Mouse (Mus musculus) thymus, postnatal 4 days (tissue): Measurements from ENCODE around the gene Cwh43.
A peak's percentile ranks its signal among the peaks of the same experiment; 100 is the strongest.

Source experiments
- DNase-seq: peaks from one replicate; pipeline ENCODE4 v3.0.0; 2021

Gene Cwh43

DNA sequence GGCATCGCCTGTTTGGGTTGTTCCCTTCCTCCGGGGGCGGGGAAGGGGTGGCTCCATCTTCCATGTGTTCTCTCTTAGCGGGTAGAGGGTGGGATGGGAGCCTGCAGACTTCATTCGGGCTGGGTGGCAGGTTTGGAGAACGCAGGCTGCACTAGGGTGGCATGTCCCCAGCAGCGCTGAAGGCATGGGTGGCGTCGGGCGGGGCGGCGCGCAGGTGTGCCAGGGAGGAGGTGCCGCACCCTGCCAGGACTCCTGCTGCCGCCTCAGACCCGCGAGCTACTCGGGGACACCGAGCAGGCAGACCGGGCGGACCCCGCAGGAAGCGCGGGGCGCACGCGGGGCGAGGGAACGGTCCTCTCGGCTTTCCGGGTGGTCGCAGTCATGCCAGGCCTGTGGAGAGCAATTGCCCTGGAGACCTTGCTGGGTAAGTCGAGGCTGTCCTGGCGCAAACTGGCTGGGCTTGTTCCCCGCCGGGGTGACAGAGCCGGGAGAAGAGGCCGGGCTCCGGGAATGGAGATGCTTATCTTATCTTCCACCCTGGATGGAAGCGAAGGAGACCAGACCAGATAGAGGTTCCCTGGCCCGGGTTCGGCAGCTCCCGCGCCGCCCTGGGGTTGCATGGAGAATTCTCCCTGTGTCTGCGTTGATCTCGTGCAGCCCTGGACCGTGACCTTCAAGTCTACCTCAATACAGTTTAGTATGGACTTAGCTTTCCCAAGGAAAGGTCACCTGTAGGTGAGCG lies at the start of gene Cwh43:
Gene Cwh43, plus strand, starts transcription at position 95 of the 742 bp plus-strand sequence.
- DNase-seq: peak; percentile 46

DNA sequence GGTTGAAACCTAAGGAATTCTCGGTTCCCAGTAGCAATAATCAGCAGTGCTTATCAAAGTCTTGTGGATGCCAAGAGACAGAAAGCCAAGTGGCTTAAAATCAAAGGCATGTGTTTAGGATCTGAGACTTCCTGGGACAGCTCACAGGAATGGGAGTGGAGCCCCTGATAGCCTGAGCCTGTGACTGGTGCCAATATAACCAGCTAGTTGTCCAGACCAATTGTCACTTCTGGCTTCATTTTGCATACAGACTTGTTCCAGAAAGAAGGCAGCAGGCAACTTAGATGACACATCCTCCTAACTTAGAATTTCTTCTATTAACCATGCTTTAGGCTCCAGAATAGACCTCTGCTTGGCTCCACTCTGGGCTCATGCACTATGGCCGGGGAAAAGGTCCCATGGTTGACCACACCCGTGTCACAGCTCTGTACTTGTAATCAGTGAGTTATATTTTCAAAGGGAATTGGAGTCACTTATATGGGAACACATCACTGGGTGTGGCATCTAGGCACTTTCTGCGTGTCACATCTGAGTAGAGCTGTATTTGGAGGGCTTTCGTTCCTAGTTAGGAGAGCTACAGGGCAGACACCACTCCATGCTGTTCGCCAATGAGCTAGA lies 46.6 kb upstream of the Cwh43 start:
- DNase-seq: no peak

DNA sequence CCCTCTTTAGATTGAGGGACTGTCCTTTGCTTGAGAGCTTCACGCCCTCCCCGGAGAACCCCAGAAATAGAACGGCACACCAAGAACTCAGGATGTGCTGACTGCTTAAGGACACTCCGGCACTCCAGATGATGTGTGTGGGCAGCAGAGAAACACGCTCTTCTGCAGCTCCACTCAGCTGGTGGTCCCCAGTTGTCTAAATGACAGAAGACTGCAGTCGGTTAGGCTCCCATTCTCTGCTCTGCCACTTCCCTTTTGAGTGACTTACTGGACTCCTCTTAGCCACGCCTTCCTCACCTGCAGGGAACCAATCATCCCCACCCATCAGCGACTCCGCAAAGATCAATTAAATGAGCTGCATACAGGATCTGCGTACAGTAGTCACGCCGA lies 46.1 kb upstream of the Cwh43 start:
- DNase-seq: no peak

DNA sequence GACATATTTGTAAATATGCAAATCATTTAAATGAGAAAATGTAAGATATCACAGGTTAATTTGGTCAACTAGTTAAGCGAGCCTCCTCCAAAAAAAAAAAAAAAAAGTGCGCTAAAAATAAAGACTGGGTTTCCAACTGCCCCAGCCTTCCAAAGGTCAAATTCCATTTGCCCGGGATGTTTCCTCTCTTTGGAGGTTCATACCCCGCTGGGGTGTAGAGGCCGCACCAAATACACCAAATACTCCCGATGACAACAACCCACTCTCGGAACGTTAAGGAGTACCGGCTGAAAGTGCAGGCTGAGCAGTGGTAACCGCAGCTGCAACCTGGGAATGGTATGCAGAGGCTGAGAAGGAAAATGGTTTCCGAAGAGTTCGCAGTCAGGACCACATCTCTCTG lies 45.6 kb upstream of the Cwh43 start:
- no peak for DNase-seq

DNA sequence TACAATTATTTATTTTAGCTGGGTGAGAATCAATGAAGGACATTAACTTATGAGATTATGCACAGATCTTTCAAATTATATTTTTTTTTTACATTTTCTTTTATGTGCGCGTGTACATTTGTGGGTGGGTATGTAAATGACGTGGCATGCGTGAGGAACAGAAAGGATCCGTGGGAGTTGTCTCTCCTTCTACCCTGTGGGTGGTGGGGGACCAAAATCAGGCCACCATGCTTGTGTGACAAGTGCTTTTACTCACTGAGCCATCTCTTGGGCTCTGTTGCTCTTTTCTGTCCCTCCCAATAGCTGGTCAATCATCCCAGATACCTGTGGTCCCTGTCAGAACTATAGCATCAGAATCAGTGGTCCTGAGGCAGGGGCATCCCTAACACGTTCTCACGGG lies 43.5 kb upstream of the Cwh43 start:
- DNase-seq: no peak

DNA sequence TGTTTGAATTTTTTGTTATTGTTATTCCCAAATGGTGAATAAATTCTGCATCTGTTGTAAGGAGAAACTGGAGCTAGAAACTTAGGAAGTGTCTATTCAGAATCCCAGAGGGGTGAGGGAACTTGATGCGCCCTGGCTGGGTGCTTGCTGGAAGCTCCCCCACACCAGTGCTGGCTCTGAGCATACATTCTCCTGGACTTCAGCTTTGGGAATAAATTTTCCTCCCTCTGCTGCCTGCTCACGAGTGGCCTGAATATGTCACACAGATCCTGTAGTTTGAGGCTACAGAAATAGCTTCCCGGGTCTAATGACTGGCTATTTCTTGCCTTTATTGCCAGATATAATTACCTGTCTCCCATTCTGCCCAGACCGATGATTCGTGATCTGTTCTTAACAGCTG lies 43.1 kb upstream of the Cwh43 start:
- no peak for DNase-seq

DNA sequence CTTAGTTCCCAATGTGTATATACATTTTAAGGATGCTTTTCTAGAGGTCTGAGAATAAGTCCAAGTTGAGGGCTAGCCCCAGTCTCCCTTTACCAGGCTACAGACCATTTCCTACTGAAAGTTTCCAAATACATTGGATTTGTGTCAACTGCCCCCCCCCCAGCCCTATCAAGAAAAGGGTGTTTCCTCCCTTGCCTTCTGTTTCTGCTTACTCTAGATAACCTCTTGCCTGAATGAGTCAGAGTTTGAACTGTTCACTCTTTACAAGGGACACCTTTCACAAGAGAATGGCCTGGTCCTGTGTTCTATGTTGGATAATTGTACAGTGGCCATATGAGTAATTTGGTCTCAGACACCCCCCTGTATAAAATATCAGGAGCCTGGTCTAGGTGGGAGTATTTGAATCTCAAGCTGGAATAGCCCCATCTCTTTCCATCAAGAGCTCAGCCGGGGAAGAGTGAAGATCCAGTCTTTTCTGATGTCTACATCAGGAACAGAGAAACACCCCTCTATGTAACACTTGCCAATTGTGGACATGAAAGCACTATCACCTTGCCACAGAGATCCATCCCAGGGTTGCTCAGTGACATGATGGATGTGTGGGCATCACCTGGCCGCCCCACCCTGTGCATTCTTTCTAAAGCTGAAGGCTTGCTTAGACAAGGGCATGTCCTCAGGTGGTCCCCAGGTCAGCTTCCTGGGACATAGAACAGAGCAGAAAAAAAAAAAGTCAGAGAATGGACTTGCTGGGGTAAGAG lies 41.6 kb upstream of the Cwh43 start:
- DNase-seq: no peak

DNA sequence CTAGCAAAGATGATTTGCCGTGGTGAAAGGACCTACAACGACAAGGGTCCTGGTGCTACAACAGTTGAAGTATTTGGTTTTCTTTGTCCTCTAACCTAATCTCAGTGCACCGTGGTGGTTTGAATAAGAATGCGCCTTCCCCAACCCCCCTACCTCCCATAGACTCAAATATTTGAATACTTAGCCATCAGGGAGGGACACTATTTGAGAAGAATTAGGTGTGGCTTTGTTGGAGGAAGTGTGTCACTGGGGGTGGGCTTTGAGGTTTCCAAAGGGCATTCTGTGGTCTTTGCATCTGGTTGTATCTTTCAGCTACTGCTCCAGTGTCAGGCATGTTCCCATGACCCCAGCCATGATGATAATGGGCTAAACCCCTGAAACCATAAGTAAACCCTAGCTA lies 38.0 kb upstream of the Cwh43 start:
- no peak for DNase-seq

DNA sequence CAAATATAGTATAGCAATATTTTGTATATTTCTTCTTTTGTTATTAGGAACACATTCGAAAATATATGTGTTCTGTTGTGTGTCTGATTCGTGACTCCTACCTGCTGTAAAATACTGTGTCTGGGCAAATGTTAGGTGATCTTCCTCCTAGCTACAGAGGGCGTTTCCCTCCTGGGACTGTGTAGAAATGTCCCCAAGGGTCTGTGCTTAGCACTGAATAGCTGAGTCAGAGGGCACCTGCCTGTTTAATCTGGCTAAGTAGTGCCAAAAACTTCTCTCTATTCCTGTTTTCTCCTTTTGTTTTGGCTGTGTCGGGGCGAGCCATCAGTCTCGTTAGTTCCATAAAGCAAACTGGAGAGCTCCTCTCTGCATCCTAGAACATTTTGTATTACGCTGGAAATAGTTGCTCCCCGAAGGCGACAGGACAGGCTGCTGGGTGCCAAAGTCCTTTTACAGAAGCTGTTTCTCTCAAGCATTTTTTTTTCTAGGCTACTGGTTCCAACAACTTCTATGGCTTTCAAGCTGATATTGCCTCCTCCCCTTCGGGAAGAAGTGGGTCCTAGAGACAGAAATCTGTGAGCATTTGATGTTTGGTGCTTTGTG lies 36.9 kb upstream of the Cwh43 start:
- DNase-seq: no peak

DNA sequence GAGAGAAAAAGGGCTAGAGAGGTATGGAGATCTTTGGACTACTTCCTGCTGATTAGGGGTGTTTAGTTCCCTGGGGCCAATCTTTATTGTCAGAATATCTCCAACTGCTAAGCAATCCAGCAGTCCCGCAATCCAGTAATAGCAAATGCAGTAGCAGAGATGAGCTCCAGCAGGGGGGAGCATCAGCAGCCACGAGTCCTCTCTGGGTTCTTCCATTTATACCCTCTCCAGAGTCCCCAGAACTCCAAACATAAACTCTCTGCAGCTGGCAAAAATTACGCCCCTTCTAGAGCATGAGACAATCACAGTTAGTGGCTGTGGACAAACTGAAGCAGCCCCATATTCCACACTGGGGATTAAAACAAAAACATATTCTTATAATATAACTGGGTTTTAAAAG lies 36.1 kb upstream of the Cwh43 start:
- DNase-seq: no peak

DNA sequence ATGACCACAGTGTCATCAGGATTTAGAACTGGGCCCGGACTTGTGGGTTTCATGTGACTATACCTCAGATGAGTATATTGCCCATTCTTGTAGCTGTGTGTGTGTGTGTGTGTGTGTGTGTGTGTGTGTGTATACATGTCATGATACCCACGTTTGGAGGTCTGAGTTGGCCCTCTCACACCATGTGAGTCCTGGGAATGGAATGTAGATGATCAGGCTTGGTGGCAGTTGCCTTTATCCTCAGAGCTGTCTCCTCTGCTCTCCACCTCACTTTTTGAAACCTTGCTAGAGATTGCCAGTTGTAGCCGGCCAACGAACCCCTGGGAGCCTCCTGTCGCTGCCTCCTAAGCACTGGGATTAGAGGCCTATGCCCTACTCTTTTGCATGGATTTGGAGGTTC lies 33.3 kb upstream of the Cwh43 start:
- no peak for DNase-seq

DNA sequence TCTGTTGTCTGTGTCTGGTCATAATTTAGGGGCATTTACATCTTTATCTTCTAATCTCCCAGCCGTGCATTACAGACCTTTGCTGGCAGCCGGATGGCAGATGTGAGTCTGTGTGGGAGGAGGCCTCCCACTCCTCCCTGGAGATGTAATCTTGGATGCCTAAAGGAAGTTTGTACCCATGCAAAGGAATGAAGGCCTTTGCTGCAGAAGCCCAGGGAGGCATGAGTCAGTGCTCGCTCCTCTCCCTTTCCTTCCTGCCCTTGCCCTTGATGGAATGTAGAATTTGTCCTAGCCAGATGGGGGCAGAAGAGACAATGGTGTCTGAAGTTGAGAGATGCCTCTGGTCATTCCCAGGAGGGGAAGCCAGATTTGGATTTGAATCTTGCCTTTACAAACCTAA lies 32.7 kb upstream of the Cwh43 start:
- no peak for DNase-seq

DNA sequence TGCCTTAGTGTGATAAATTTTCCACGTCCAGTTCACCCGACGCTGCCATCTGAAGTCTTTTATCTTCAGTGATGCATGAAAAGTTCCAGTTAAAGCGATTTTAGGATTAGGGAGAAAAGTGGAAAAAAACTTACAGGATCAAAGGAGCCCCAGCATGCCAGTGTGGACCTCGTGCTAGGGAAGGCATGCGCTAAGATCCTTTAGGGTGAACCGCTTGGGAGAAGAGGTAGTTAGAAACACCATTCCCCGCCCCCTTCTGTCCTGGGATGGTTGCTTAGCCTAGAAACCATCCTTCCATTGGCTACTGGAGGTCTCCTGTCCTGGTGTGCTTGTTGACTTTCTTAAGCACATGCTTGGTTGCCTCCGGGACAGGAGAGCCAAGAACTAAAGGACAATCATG lies 29.8 kb upstream of the Cwh43 start:
- DNase-seq: no peak

DNA sequence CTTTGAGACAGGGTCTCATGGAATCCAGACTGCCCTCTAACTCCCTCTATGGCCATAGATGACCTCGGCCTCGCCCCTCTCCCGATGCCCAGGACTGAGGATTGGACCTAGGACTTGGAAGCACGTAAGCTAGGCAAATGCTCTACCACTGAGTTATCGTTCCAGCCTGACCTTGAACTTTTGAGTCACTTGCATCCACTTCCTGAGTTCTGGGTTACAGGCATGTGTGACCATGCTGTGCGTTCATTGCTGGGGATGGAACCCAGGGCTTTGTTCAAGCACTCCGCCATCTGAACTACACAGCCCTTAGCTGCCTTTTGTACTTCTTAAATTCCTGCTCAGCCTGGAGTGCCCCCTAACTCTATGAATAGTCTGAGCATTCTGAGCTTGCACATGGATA lies 29.4 kb upstream of the Cwh43 start:
- DNase-seq: no peak

DNA sequence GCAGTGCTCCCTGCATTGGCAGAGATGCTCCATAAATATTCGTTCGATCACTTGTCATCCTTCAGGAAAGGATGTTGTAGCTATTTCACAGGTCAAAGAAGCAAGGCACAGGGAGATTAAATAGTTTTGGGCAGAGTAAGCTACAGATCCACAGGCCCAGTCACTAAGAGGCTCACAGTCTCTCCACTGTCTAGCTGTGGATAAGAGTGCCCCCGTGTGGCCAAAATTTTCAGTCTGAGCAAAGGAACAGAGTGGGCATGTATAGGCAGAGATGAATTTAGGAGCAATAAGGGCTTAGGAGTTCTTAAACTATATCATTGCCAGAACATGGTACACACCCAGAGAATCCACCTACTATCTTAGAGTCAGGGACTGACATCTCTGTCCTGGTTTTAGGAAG lies 26.0 kb upstream of the Cwh43 start:
- peak; percentile 93 for DNase-seq

DNA sequence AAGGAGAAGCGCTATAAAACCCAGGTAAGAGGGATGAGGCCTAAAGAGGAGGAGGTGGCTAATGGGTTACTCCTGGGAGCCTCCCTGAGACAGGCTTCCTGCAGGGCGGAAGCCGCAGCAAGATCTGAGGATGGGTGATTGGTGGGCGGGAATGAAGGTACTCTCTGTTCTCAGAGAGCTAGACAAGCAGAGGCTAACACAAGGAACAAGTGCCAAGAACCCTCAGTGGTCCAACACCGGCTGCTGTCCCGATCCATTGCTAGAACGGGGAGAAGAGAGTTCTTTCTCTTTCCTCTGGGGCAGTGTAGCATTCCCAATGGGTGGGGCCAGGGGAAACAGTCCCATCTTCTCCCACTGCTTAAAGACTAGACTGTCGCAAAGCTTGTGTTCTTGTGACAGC lies 25.0 kb upstream of the Cwh43 start:
- DNase-seq: no peak

DNA sequence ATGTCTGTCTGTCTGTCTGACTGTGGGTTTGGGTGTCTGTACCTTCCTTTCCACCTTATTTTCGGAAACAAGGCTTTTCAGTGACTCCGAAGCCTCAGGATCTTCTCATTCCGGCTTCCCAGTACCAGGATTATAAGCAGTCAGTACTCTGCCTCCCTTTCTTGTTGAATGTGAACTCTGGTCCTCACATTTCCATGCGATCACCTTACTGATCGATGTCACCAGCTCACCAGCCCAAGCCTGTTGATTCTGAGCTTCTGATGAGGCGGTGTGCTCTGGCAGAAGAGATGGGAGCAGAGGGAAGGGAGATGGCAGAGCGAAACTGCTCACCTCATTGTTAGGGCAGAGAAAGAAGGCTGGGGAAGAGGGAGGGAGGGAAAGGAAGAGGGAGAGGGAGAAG lies 24.4 kb upstream of the Cwh43 start:
- no peak for DNase-seq

DNA sequence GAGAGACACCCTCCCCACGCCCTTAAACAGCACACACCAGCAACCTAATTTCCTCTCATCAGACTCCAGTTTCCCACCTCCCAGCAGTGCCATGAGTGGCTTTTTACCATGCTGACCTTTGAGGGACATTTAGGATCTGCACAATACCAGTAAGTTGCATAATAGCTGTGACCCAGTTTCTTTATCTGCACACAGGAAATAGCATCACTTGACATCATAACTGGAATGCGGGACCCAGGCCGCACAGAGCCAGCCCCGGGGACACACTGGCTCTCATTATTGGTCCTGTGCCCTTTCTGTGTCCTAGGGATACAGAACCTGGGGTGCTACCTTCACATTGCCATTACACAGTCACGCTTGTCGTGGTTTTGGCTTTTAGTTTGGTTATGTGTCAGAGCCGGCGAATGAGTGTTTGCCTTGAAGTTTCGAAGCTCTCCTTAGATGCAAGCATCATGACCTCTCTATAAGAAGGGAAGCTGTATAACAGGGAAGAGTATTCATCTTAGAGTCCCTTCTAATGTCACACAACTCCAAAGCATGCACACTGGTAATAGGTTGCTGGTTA lies 23.8 kb upstream of the Cwh43 start:
- DNase-seq: no peak

DNA sequence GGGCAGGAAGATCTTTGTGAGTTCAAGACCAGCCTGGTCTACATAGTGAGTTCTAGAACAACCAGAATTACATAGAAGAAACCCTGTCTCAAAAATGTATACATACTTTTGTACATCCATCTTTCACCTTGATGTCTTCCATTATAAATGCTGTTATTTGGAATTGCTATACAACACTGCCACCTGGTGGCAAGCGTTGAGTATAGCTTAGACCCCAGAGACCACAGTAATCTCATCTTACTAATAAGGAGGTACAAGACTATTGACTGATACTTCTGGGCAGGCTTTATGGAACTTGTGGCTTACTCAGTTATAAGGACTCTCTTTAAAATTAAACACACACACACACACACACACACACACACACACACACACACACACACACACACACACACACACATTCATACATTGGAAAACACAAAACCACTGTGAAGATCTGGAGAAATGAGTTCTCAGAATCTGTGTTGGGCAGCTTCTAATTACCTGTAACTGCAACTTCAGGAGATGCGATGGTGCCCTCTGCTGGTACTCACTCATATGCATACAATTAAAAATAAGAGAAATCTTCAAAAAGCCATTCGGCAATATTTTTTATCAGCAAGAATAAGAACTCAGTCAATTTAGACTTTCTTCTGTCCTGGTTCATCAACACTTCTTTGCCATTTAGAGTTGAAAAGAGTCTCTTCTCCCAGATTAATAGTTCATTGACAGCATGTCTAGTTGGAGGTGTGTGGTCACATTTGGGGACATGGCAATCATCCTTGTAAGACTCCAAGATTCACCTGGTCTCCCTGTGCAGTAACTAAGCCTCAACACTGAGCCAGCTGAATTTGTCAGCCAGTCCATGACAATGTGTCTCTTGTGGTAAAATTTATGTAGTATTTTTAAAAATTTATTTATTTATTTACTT lies 22.9 kb upstream of the Cwh43 start:
- peak; percentile 83 for DNase-seq

DNA sequence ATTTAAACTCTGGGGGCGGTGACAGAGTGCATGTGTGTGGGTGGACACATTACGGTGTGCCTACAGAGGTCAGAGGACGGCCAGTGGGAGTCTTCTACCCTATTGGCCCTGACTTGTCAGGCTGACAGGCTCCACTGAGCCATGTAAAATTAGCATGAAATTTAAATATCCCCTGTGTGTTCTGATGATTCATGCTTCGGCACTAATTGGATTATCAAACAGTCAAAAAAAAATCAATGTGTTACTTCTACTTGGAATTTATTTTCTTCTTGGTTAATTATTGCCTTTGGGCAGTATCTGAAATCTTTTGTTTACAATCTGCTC lies 22.3 kb upstream of the Cwh43 start:
- DNase-seq: no peak

DNA sequence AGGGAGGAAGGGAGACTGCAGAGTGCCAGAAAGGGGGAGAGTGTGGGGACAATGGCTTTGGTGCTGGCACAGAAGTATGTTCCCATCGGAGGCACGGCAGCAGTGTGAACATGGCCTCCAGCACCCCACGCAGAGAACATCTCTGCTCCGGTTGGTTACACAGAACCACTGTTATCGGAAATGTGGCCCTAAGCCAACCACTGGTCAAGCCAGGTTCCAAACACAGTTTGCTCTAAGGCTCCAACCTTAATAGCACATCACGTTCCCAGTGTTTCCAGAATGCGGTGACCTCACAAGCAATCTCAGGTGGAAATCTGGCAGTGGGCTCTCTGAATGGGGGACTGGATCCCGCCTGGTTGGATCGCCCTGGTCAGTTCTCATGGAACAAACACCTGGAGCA lies 12.8 kb upstream of the Cwh43 start:
- no peak for DNase-seq

DNA sequence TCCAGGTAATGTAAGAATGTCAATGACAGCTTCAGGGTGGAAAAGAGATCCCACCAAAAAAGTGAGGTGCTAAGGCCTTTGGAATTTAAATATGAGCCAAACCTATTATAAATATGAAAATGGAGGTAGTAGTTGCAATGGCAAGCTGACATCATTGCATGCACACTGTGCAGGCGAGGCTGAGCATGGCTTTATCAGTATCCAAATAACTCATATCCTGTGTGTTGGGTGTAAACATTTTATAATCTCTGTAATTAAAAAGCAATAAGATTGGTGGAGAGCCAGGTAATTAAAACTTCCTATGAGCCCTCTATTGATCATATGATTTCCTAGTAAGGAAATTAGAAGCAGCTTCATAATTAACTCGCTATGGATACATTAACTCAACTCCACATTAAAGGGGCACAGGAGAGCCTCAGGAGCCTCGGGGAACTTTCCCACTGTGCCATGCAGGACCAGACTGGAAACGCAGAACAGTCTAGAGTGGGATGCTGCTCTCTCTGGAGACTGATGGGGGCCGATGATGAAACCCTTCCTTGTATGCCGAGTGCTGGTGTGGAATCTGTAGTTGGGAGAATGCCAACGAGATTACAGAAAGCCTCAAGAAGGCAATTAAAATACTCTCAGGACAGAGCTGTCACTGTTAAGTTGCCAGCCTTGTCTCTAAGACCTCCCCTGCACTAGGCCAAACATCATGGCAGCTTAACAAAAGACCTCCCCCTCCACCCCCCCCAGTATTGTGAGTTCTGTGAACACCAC lies 5.9 kb upstream of the Cwh43 start:
- DNase-seq: no peak
